Mouse (Mus musculus) liver, embryonic 14.5 days (tissue): Measurements from ENCODE around the gene Sp4.

ENCODE experiments used
- CTCF ChIP-seq: IDR thresholded peaks from 2 replicates; pipeline ENCODE4 v1.5.1; 2016; ENCODE audit warnings: antibody characterized with exemption, low read depth, control low read depth
- EP300 ChIP-seq: IDR thresholded peaks from 2 replicates; pipeline ENCODE4 v1.6.1; 2016; ENCODE audit warnings: antibody characterized with exemption, low read depth

GRCm38 (mm10) chr12:118299172-118299571 lies 2.1 kb downstream of the Sp4 start:
- TF ChIP-seq CTCF (no peak), EP300 (no peak)
